Mouse (Mus musculus) embryonic fibroblast, embryonic 13.5 days (primary cell): ENCODE data around the gene Fga.

Experiments used
- CTCF ChIP-seq: IDR thresholded peaks from 2 replicates; pipeline ENCODE4 v1.5.1; 2011; ENCODE audit warnings: mild to moderate bottlenecking, control low read depth, low read length, moderate library complexity, borderline replicate concordance; ENCODE audit not compliant: insufficient read depth
- POLR2A ChIP-seq: IDR thresholded peaks from 2 replicates; pipeline ENCODE4 v1.6.1; 2011; ENCODE audit warnings: low read depth, mild to moderate bottlenecking, control low read depth, low read length, moderate library complexity

GRCm38 (mm10) chr3:82984840-82985239, 41.0 kb upstream of the Fga start:
- TF ChIP-seq CTCF (no peak), POLR2A (no peak)
